Mouse (Mus musculus): ENCODE results near the gene Csad.
"Not testable (repeated sequence)": the region's sequence is repeated elsewhere in the genome, so short reads cannot be mapped to it uniquely, and the experiment has no call there.

The Csad gene

DNA sequence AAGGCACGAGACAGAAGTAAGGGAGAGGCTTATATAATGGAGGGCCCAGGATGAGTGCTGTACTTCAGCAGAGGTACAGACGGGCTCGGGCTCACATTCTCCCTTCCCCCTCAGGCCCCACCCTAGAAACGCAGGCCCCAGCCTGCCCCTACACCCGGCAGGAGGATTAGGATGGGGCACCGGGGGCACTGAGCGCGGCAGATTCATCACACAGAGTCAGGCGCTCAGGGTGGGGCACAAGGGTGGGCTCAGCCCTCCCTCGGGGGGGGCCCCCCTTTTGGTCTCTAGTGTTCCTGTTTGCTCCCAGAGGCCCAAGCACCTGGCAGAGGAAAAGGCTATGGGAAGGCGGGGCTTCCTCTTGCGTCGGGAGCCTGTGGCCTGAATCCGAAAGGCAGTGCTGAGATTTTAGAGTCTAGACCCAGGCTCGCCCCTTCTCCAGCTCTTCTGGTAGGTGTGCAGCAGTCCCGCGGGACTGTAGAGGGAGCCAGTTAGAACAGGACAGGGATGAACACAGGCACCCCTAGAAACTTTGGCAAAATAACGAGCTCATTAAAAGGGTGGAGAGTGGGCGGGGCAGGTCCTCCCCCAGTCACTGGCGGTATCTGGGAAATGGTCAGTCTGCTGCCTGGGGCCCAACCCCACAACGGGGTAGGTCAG, 31.0 kb upstream of the Csad start:
- no peak for ATAC-seq (ENCODE audit: low TSS enrichment)

DNA sequence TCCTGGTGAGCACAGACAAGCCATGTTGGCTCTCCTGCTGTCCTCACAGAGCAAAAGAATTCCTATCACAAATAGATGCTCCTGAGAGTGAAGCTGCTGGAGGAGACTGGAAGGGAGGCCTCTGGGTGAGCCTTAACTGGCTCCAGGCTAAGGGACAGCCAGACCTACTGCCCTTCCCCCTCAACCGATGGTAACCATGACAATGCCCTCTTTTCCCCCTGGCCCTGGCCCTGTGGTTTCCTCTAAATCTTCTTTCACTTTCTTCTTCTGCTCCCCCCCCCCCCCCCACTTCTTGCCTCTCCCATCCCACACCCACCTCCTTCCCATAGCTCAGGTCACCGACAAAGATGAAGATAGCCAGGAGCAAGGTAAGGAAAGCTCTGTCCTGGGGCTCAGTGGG, 29.4 kb upstream of the Csad start:
- ATAC-seq (ENCODE audit: low TSS enrichment) = no peak

DNA sequence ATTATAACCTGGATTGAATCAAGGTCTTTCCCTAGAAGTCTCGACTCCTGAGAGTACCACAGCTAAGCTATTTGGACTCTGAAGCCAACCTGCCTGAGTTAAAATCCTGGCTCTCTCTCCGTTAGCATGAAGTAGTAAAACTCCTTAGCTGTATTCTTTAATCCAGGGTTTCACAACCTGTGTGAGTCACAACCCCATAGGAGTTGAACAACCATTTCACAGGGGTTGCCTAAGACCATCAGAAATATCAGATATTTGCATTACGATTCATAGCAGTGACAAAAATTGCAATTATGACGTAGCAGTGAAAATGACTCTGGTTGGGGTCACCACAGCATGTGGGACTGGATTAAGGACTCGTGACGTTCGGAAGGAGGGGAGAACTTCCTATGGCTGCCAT, 28.2 kb upstream of the Csad start:
- no peak for ATAC-seq (ENCODE audit: low TSS enrichment)

DNA sequence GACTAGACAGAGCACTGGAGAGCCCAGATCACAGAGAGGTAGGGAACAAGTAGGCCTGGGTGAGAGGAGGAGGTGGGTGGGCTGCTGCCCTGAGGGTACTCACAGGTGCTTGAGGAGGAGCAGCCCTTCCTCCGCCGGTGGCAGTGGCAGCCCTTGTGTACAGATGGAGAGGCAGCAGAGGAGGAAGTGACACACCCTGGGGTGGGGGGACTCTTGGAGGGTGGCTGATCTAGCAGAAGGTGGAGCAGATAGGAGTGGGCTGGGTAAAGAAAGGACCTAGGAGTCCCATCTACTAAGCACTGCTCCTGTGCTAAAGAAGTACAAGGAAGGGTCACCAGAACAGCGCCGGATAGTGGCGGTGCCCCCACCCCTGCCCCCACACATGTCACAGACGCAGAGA, 27.2 kb upstream of the Csad start, which contains the start of gene Itgb7:
TSS of gene Itgb7 (minus strand) at position 197 of the 400 bp plus-strand sequence.
- no peak for ATAC-seq (ENCODE audit: low TSS enrichment)

DNA sequence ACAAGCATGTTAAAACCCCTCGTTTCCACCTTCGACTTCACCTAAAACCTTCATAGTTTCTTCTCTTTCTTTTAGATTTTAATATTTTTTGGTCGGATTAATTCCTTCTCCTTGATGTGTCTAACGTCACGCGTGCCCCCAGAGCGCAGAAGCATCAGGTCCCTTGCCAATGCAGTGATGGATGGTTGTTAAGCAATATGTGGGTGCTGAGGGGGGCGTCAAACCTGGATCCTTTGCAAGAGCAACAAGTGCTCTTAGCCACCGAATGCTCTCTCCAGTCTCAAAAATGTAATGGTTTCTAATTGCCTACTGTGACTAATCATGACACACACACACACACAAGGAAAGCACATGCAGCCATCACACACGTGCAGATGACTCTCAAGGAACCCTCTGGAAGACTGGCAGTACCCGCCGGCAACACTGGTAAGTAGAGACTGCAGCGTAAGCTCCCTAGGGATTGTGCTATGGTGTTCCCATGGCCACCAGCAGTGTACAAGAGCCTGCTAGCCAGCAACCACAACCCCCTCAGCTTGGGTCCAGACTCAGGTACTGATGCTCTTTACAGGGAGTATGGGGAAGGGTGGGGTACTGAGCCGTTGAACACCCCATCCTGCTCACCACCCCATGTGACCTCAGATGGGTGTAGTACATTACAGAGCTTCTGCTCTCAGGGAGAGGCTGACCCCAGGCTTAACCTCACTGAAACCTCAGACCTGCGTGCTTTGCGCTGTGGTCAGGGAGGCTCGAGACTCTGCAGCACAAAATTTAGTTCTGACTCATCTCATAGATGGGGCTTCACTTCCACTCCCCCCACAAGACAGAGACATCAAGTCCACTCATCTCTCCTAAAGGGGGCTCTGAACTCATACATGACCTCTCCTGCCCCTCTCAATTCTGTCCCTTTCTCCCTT, 26.1 kb upstream of the Csad start:
- ATAC-seq (ENCODE audit: low TSS enrichment) = no peak

DNA sequence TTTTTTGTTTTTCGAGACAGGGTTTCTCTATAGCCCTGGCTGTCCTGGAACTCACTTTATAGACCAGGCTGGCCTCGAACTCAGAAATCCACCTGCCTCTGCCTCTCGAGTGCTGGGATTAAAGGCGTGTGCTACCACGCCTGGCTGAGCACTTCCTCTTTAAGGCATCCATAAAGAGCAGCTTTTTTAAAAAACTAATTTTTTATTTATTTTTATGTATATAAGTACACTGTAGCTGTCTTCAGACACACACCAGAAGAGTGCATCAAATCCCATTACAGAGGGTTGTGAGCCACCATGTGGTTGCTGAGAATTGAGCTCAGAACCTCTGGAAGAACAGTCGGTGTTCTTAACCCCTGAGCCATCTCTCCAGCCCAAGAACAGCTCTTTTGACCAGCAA, 21.1 kb upstream of the Csad start:
- not testable (repeated sequence) for ATAC-seq (ENCODE audit: low TSS enrichment)

DNA sequence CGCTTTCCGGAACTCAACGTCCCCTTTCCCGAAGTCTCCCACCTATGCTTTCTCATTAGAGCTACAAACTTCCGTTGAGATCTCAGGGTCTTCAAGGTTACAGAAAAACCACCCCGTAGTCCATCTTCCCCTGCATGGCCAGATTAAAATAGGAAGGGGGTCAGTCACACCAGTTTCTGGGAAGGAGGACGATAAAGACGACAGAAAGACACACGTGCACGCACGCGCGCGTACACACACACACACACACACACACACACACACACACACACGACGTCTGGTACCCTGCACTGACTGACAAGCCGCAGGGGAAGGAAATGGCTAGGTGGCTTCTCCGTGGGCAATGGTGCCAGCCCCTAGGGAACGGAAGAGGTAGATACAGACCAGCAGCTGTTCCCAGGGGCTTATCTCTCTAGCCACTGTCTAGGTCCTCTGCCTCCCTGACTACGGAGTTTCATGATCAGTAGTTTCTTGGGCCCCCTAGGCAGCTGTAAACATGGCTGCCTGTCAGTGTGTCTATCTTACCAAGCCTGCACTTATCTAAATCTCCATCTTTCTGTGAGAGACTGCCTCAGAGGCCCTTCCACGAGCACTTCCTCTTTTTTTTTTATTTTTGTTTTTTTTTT, 20.6 kb upstream of the Csad start:
- no peak for ATAC-seq (ENCODE audit: low TSS enrichment)

DNA sequence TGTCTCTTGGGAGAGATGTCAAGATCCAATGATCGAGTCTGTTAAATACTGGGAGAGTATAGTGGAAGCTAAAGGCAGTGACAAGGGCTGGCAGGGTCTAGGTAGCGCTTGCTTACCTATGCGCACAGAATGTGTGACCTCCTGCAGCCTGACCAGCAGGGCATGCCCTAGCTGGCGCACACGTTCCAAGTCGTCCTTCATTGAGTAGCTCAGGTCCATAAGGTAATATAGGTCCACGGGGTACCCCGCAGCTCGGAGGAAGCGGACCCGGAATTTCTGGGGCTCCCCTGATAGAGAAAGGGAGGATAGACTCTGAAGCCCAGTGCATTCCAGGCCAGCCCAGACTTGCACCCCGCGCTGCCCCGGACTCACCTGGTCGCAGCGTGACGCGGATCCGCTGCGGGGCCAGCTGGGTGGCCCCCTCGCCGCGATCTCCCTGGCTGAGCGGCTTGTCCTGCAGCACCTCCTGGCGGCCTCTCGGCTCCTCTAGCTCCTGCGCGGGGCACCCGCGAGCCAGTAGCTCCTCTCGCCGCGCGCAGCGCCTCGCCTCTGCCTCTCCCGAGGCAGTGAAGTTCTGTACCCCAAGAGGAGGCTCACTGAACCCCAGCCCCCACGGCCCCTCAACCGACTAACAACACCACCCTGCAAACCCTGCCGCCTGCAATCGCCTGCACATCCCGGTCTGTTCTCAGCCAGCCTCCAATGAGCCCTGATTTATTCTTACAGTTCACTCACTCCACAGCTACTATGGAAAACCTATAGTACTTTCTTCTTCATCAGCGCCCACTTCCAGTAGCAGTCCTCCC, 19.9 kb upstream of the Csad start:
- peak; percentile 98 for ATAC-seq (ENCODE audit: low TSS enrichment)

DNA sequence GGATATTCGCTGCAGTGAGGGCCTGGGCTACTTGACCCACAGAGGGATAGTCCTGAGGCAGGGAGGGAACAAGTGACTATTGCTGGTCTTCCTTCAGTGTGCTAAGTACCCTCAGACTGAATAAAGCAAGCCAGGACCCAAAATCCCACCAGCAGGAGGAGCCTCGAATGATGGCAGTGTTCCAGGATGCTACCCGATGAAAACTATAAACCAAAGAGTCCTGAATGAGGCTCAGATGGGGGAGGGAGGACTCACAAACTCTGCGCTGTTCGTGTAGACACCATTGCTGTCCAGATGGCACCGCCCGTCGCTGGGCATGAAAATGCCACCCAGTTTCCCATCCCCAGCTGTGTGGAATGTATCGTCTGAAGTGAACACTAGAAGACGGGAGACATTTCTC, 17.9 kb upstream of the Csad start:
- ATAC-seq (ENCODE audit: low TSS enrichment) = no peak

DNA sequence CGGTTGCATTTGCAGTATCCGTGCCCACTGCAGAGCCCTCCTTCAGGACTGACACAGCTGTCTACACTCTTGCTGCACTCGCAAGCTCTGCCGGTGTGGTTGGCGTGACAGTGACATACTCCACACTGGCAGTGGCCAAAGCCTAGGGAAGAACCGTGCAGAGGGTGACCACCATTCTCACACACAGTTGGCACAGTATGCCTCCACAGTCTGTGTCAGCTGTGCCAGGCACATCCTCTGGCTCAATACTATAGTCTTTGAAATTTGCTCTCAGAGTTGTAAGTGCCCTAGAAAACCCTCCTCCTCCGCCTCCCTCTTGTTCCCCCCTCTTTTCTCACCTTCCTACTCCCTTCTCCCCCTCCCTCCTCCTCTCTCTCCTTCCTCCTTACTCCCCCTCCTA, 12.8 kb upstream of the Csad start:
- peak; percentile 51; the same call in 1 of the 2 replicates for ATAC-seq (ENCODE audit: low TSS enrichment)

DNA sequence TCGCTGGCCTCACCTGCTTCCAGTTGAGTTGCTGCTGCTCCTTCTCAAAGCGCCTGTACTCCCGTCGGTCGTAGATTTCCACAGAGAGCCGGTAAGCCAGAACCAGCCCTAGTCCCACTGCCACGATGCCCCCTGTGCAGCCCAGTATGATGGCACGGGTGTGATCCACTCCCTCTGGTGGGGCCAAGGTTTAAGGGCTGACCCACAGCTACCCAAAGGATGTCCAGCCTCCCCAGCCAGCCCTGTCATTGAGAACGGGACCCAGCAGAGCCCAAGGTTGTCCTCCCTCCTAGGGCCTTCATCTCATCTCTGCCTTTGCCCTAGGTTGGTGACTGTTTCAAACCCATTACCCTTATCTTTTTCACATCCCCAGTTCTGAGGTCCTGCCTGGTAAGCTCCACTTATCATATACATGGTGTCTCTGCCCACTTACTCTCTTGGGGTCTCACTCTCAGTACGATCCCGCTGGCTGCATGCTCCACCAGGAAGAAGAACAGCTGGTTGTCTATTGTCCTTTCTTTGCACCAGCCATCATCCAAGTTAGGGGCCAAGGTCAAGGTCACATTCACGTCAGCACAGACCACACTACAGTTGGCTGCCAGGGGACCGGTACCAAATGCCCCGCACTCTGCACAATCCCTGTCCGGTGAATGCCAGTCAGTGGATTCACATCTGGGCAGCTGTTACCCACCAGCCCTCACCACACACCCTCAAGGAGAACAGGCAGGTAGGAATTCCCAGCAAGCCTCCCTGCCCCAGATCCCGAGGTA, 12.1 kb upstream of the Csad start:
- no peak for ATAC-seq (ENCODE audit: low TSS enrichment)

DNA sequence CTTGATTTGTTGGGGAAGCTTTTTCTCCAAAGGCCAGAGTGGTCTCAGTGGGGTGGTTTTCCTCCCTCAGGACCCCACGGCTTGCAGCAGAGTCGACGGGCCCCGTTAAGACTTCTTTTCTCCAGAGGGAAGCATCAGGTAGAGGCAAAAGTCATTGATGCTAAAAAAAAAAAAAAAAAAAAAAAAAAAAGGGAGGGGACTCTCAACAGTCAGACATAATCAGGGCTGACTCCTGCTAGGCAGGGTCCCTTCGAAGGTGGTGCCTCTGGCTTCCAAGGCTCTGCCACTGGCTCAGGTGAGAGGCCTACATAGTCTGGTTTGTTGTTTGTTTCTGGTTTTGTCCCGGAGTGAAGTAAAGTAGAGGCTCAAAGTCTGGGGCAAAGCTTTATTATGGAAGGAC, 11.1 kb upstream of the Csad start:
- no peak for ATAC-seq (ENCODE audit: low TSS enrichment)

DNA sequence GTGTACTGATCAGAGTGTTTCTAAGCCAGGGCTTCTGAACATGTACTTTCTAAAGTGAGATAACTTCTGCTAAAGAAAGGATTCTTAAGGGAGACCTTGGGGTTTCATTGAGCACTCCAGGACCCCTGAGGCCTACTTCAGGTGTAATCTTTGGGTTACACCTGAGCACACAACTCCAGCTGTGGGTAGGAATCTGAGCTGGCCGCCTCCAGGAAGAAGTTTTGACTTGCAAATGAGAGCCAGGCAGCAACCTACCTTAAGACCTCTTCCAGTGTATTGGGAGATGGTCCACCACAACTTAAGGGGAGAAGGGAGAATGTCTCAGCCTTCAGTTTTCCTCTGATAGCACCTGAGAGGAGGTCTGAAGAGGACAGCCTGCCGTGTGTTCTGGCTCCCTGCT, 9.6 kb upstream of the Csad start:
- no peak for ATAC-seq (ENCODE audit: low TSS enrichment)

DNA sequence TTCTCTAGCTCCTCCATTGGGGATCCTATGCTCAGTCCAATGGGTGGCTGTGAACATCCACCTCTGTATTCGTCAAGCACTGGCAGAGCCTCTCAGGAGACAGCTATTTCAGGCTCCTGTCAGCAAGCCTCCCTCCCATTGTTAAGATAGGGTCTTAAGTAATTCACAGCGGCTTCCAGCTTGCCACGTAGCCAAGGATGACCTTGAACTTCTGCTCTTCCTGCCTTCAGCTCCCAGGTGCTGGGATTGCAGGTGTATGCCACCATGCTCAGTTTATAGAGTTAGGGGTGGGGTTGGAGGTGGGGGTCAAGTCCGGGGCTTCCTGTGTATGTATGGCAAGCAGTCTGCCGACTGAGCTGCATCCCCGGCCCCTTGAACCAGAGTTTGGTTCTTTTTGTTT, 7.4 kb upstream of the Csad start:
- ATAC-seq (ENCODE audit: low TSS enrichment) = no peak

DNA sequence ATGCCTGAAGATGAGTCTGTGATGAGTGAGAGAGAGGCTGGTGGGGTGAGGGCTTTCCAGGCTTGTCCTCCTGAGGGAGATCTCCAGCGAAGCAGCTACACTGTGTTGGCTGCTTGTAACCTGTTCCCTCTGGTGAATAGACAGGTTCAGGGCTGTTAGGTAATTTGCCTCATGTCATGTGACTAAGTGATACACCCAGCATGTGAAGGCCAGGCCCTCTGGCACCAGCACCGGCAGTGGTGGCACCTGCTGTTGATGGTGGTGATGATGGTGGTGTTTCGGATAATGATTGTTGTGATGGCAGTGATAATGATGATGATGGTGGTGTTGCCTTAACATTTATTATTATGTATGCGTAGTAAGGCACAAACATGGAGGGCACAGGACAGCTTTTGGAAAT, 6.3 kb upstream of the Csad start:
- no peak for ATAC-seq (ENCODE audit: low TSS enrichment)

DNA sequence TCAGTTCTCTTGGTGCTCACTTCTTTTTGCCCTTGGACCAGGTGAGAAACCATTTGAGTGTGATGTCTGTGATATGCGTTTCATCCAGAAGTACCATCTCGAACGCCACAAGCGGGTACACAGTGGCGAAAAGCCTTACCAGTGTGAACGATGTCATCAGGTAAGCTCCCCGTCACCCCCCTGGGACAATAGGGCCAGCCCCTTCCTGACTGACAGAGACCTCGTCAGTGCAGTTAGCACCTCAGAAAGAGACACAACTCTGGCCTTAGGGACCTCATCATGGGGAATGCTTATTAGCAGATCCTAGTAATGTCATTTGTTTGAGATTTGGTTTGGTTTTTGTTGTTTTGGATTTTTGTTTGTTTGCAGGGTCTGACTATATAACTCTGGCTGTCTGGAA, 4.6 kb upstream of the Csad start:
- ATAC-seq (ENCODE audit: low TSS enrichment) = no peak

DNA sequence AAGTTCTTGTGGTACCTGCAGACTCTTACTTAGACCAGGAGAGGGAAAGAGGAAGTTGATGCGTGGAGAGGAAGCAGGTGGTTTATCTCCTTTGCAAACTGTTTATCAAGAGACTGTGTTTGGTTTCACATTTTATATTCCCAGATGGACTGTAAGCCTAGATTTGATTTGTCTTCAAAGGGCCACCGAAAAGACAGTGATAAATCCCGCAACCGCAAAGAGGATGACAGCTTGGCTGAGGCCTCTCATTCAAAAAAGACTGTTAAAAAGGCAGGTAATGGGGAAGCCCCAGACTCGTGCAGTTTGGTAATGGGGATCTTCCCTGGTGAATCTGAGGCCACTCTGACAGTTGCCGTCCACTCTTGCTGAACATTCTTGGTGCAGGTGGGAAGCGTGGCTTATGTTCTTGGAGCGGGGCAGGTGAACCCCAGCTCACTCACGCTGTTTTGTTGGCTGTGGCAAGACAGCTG, 3.6 kb upstream of the Csad start:
- no peak for ATAC-seq (ENCODE audit: low TSS enrichment)

DNA sequence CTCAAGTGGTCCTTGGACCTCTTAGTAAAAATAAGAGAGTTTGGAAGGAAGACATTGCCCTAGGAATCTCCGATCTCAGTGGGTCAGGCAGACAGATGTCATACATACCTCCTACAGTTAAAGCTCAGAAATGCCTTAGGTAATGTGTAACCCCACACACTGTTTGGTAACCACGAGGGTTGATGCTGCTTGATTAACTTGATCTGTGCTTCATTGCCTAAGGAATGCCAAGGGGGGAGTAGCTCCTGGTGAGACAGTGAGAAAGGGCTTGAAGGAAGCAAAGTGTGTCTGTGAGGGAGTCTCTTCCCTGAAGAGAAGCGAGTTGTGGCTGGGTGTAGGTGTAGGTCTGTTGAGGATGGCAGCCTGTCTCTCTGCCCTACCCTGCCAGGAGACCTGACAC, 2.8 kb upstream of the Csad start:
- no peak for ATAC-seq (ENCODE audit: low TSS enrichment)

DNA sequence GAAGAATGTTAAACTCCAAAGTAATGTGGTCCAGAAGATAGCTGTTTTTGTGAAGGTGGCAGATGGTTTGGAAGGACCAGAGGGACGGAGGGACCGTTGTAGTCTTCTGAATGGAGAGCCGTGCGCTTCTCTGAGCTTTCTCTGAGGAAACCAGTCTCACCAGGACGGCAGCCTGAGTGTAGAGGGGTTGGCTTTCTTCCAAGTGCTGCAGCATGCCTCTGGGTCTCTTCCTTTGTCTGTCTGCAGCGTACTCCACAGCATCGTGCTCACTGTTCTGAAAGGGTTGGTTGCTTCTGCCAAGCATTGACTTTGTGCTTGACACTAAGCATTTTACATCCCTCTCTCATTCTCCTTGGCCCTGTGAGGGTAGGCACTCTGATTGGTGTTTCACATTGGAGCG, 1.3 kb upstream of the Csad start:
- ATAC-seq (ENCODE audit: low TSS enrichment) = no peak

DNA sequence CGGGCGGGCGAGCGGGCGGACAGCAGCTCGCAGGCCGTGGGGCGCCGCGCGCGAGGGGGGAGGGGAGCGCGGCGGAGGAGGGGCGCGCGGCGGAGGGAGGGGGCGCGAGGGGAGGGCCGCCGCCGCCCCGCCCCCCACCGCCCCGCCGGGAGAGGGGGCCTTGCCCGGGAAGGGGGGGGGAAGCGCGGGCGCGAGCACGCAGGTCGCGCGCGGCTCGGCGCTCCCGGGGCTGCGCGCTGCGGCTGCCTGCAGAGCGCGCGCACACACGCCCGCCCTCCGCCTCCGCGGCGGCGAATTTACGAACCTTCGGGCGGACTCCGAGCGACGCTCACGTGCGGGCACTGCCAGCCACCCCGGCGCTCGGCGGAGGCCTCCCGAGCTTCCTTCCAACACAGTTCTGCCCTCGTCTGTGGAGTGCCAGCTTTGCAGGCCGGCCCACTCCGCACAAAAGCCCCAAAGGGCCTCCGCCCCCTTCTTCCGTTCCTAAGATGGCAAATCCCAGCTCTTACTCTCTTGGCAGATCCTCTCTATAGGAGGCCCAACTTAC, 616 bp downstream of the Csad start:
- peak; percentile 55 for ATAC-seq (ENCODE audit: low TSS enrichment)

All from frontal cortex, adult (tissue).